Mouse (Mus musculus) heart, adult 8-10 months (tissue): ENCODE data around the gene Olfr839-ps1. TPM values are rescaled to one million over a fixed set of nuclear protein-coding genes. Genes with fewer than 3 reads are reported as not detected.

Experiments
- DNase-seq: peaks from one replicate; pipeline ENCODE4 v3.0.0; 2022; ENCODE audit warnings: low spot score
- total RNA-seq, 4 experiments: library from RNA; stranded (reverse); gene quantifications; 2 replicates each; pipeline ENCODE4 v1.2.4; 2022

Olfr839-ps1 gene
- total RNA-seq: not detected

GRCm38 (mm10) chr9:19177212-19177611, at the start of gene Olfr839-ps1:
Gene Olfr839-ps1, minus strand, starts transcription at chr9:19177312.
- no peak for DNase-seq

GRCm38 (mm10) chr9:19136017-19136416, 41.1 kb downstream of the Olfr839-ps1 start, which contains the start of gene Olfr837:
Gene Olfr837, plus strand, starts transcription at chr9:19136317.
- DNase-seq: no peak

DNA sequence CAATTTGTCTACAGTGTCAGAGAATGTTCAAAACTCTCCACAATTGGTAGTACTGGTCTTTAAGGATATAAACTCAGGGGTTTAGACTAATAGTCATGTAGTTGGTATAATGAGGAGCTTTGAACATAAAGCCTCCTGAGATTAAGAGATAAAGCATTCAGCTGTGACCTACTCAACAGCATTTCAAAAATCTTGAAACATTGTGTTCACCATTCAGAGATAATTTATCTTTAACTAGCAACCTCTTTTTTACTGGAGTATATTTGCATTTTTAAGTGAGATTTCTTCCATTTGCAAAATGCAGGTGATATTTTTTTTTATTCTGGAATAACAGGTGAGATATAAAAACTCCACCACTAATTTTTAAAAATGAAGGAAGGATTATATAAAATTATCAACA, 57.0 kb downstream of the Olfr839-ps1 start, which contains the start of gene Olfr836:
Gene Olfr836, plus strand, starts transcription at position 301 of the 400 bp plus-strand sequence.
- no peak for DNase-seq

Other genes starting within 250 kb of the Olfr839-ps1 start
- not detected for gene Olfr832, start 240.2 kb downstream of the Olfr839-ps1 start, total RNA-seq
- gene Olfr834, start 189.3 kb downstream of the Olfr839-ps1 start, total RNA-seq: not detected
- gene Olfr835, start 144.6 kb downstream of the Olfr839-ps1 start, total RNA-seq: not detected
- gene Olfr836, start 56.9 kb downstream of the Olfr839-ps1 start, total RNA-seq: not detected
- gene Olfr837, start 41.0 kb downstream of the Olfr839-ps1 start, total RNA-seq: not detected
- gene Olfr843, start 74.7 kb upstream of the Olfr839-ps1 start, total RNA-seq: not detected
- gene Olfr844, start 139.0 kb upstream of the Olfr839-ps1 start, total RNA-seq: not detected
- not detected for gene Olfr845, start 159.1 kb upstream of the Olfr839-ps1 start, total RNA-seq
- gene Olfr846, start 186.7 kb upstream of the Olfr839-ps1 start, total RNA-seq: not detected
- gene Olfr847, start 201.4 kb upstream of the Olfr839-ps1 start, total RNA-seq: not detected